In the genomic region with DNA sequence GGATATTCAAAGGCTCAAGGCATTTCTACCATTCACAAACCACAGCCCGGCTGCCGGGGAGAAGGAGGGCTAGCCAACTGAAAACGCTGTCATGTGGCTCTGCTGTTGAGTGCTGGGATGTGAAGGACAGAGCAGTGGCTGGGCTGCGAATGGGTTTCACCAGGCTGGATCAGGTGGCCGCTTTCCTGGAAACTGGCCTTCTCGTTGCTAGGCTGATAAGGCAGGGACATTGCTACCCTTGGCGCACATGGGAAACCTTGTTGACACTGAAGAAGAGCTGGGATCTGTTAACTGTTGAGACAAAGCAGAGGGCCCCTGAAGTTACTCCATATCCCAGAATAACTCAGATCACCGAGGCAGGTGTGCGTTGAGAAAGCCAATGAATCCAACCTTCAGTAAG, we compare ENCODE assay signal across 7 mouse cellular contexts.
DNase-seq lines count a peak whose midpoint lies in the region; ATAC-seq and TF ChIP-seq lines count a peak whose summit lies in the region.

No protein-coding gene starts in this region.

- no peak for ATAC-seq in neural tube, embryonic 13.5 days (ENCODE audit: low read depth)
- no peak for ATAC-seq in stomach, postnatal 0 days (ENCODE audit: low FRiP score, low TSS enrichment)

- WGBS in neural tube, embryonic 13.5 days, result 40% methylated on average over 9 of the region's 9 CpGs
- 47% methylated on average over 9 of the region's 9 CpGs for WGBS in stomach, postnatal 0 days

- no peaks in the 10 kb centered on the region for H3K9me3 ChIP-seq in neural tube, embryonic 13.5 days
- H3K9me3 ChIP-seq in stomach, postnatal 0 days (ENCODE audit: control insufficient read depth, low read length), result no peaks in the 10 kb centered on the region

- H3K9ac ChIP-seq in neural tube, embryonic 13.5 days, result no peak overlapping the region
- no peak overlapping the region for H3K9ac ChIP-seq in stomach, postnatal 0 days (ENCODE audit: low read length)

- H3K4me3 ChIP-seq in neural tube, embryonic 13.5 days, result no peak overlapping the region
- H3K4me3 ChIP-seq in stomach, postnatal 0 days (ENCODE audit: low read depth, low read length), result no peak overlapping the region

- DNase-seq in neural tube, embryonic 10.5 days (ENCODE audit: extremely low spot score, low spot score), result no peak
- peak; percentile 49 for DNase-seq in gastrocnemius, postnatal 14 days
- DNase-seq in heart, postnatal 25 days (ENCODE audit: low spot score), result peak; percentile 17
- peak; percentile 49 for DNase-seq in stomach, postnatal 0 days (ENCODE audit: low spot score)
- DNase-seq in spleen, postnatal 14 days (ENCODE audit: low spot score in 2 of 2), result no peak
- no peak for DNase-seq in MN1 (ENCODE audit: low spot score)

- TF ChIP-seq EP300 in stomach, postnatal 0 days (optimal IDR thresholded peaks at IDR 0.05), result no peak

- no peaks in the 10 kb centered on the region for H3K36me3 ChIP-seq in neural tube, embryonic 13.5 days
- no peaks in the 10 kb centered on the region for H3K36me3 ChIP-seq in stomach, postnatal 0 days (ENCODE audit: control insufficient read depth, insufficient read depth, low read length)

- peak overlapping the region; percentile 34 for H3K27ac ChIP-seq in neural tube, embryonic 13.5 days (replicated peaks)
- no peak overlapping the region; the same call in 1 of the 2 replicates for H3K27ac ChIP-seq in stomach, postnatal 0 days (replicated peaks)

- H3K4me1 ChIP-seq in neural tube, embryonic 13.5 days (replicated peaks), result peaks cover 34% of the 10 kb centered on the region
- peaks cover 3% of the 10 kb centered on the region; the same call in 1 of the 2 replicates for H3K4me1 ChIP-seq in stomach, postnatal 0 days (replicated peaks; ENCODE audit: control insufficient read depth, insufficient read depth)

- no peaks in the 10 kb centered on the region for H3K27me3 ChIP-seq in neural tube, embryonic 13.5 days
- H3K27me3 ChIP-seq in stomach, postnatal 0 days (ENCODE audit: control insufficient read depth, insufficient read depth, low read length), result no peaks in the 10 kb centered on the region

- H3K4me2 ChIP-seq in neural tube, embryonic 13.5 days, result no peak overlapping the region
- H3K4me2 ChIP-seq in stomach, postnatal 0 days (replicated peaks; ENCODE audit: low read depth), result no peak overlapping the region

- intact Hi-C loops in gastrocnemius, postnatal 14 days (cut with DNase I; ENCODE audit: low total_unique reads), result no loop called here
- intact Hi-C loops in heart, postnatal 25 days (cut with DNase I), result loop anchor here (5.0 kb wide), 1 partner anchor 105 kb away; no protein-coding TSS in a partner anchor

- no peak for TF ChIP-seq CTCF in stomach, postnatal 0 days (IDR thresholded peaks at IDR 0.05; ENCODE audit: low read depth)

Comparison
In these comparisons a context has a peak if more than half of its experiments do, and no peak if none do; other contexts are left out.
1. DNase-seq: peak in gastrocnemius, postnatal 14 days (single experiment), heart, postnatal 25 days (single experiment) and stomach, postnatal 0 days (single experiment); none in neural tube, embryonic 10.5 days (single experiment), spleen, postnatal 14 days (0 of 2) and MN1 (single experiment).